Mouse (Mus musculus): ENCODE results near the gene Zdhhc17.

GRCm38 (mm10) chr10:110999201-110999600 is 10.7 kb downstream of the Zdhhc17 start:
- no peak for TF ChIP-seq GATA1 (IDR thresholded peaks at IDR 0.05; ENCODE audit: low read length)
- TF ChIP-seq TAL1 (IDR thresholded peaks at IDR 0.05; ENCODE audit: low read length) = no peak
